Comparison of ENCODE assay signal across 14 mouse cellular contexts in genomic region chr10:121859803-121860571, GRCm38 (mm10).
DNase-seq lines count a peak whose midpoint lies in the region; ATAC-seq lines count a peak whose summit lies in the region.
"Had no signal": no experiment of that assay in that cellular context is flagged by ENCODE, and none has a peak within 500 bp of the region (broad histone marks: within the 10 kb centered on the region; RNA-seq: fewer than 3 reads in every experiment).

No protein-coding gene starts in this region.

- no peak overlapping the region for H3K4me3 ChIP-seq in embryonic facial prominence, embryonic 10.5 days
- no peak overlapping the region for H3K4me3 ChIP-seq in midbrain, embryonic 15.5 days

- 80% methylated on average over 10 of the region's 10 CpGs for WGBS in embryonic facial prominence, embryonic 10.5 days
- 55% methylated on average over 10 of the region's 10 CpGs for WGBS in midbrain, embryonic 15.5 days

- H3K9me3 ChIP-seq in embryonic facial prominence, embryonic 10.5 days: no peaks in the 10 kb centered on the region
- H3K9me3 ChIP-seq in midbrain, embryonic 15.5 days: no peaks in the 10 kb centered on the region

- 0 out of 2 replicates have a peak, but pooled peaks have one; percentile 27 for ATAC-seq in midbrain, embryonic 15.5 days (replicated peaks)
- no peak for ATAC-seq in monocyte, adult 5-6 weeks (replicated peaks; ENCODE audit: insufficient number of reproducible peaks, low FRiP score, low TSS enrichment, poor library complexity, severe bottlenecking)
- ATAC-seq: forebrain, postnatal 0 days; intestine, embryonic 16.5 days had no signal

- peaks cover 4% of the 10 kb centered on the region; the same call in 1 of the 2 replicates for H3K36me3 ChIP-seq in embryonic facial prominence, embryonic 10.5 days (replicated peaks)
- H3K36me3 ChIP-seq in midbrain, embryonic 15.5 days (replicated peaks): no peaks in the 10 kb centered on the region

- DNase-seq in kidney, adult 11 months: peak; percentile 43
- no peak for DNase-seq in kidney, adult 18-20 months
- no peak for DNase-seq in embryonic facial prominence, embryonic 10.5 days (ENCODE audit: low spot score)
- peak; percentile 46 for DNase-seq in kidney, postnatal 10 days
- no peak for DNase-seq in thymus, postnatal 10 days (ENCODE audit: low spot score in 2 of 2)
- no peak for DNase-seq in heart, postnatal 25 days (ENCODE audit: low spot score)
- DNase-seq: cerebellum, adult 9-11 months; forebrain, postnatal 0 days; gastrocnemius, postnatal 36 days; layer of hippocampus, postnatal 36 days had no signal

- no peak overlapping the region for H3K4me2 ChIP-seq in midbrain, embryonic 15.5 days
- H3K4me2 ChIP-seq: liver, embryonic 11.5 days had no signal

- peaks cover 24% of the 10 kb centered on the region for H3K4me1 ChIP-seq in embryonic facial prominence, embryonic 10.5 days
- H3K4me1 ChIP-seq in midbrain, embryonic 15.5 days: peaks cover 17% of the 10 kb centered on the region

- 0 out of 2 replicates have a peak overlapping the region, but pooled peaks have one; percentile 14 for H3K27ac ChIP-seq in embryonic facial prominence, embryonic 10.5 days (replicated peaks)
- H3K27ac ChIP-seq in midbrain, embryonic 15.5 days: peak overlapping the region; percentile 65; the same call in 1 of the 2 replicates

- no peak overlapping the region for H3K9ac ChIP-seq in midbrain, embryonic 15.5 days
- H3K9ac ChIP-seq: forebrain, postnatal 0 days had no signal

- no peaks in the 10 kb centered on the region for H3K27me3 ChIP-seq in embryonic facial prominence, embryonic 10.5 days (replicated peaks; ENCODE audit: low read depth, poor library complexity, severe bottlenecking)
- no peaks in the 10 kb centered on the region for H3K27me3 ChIP-seq in midbrain, embryonic 15.5 days (replicated peaks)

- intact Hi-C loops in heart, postnatal 25 days (cut with DNase I): no loop called here

Comparison
In these comparisons a context has a peak if more than half of its experiments do, and no peak if none do; other contexts are left out.
1. DNase-seq: peak in kidney, adult 11 months (single experiment) and kidney, postnatal 10 days (single experiment); none in kidney, adult 18-20 months (single experiment), embryonic facial prominence, embryonic 10.5 days (single experiment), thymus, postnatal 10 days (0 of 2) and heart, postnatal 25 days (single experiment).